Mouse (Mus musculus): ENCODE data around the gene 9430097D07Rik. TPM values are rescaled to one million over a fixed set of nuclear protein-coding genes. Genes with fewer than 3 reads are reported as not detected.

The 9430097D07Rik gene
- polyA plus RNA-seq, 1 experiment from 2014 or later: 0.11 TPM

GRCm38 (mm10) chr2:32547964-32548739 is 27.3 kb downstream of the 9430097D07Rik start:
- peaks cover 74% of the 10 kb centered on the region for H3K36me3 ChIP-seq (replicated peaks)
- no peak for DNase-seq (ENCODE audit: low spot score)
- H3K4me1 ChIP-seq: peaks cover 46% of the 10 kb centered on the region
- H3K9me3 ChIP-seq: no peaks in the 10 kb centered on the region
- H3K4me3 ChIP-seq: no peak overlapping the region
- WGBS: 94% methylated on average over 7 of the region's 7 CpGs
- H3K27me3 ChIP-seq (replicated peaks; ENCODE audit: low read depth, poor library complexity, severe bottlenecking): no peaks in the 10 kb centered on the region
- H3K27ac ChIP-seq (replicated peaks): no peak overlapping the region

GRCm38 (mm10) chr2:32547380-32547779 is 28.1 kb downstream of the 9430097D07Rik start:
- no peak for DNase-seq (ENCODE audit: low spot score)
- Histone ChIP-seq H3K27ac (replicated peaks) (no peak overlapping the region), H3K9me3 (no peaks in the 10 kb centered on the region), H3K4me3 (no peak overlapping the region), H3K27me3 (replicated peaks; ENCODE audit: low read depth, poor library complexity, severe bottlenecking) (no peaks in the 10 kb centered on the region), H3K4me1 (peaks cover 48% of the 10 kb centered on the region), H3K36me3 (replicated peaks) (peaks cover 77% of the 10 kb centered on the region)
- 85% methylated on average over 5 of the region's 5 CpGs for WGBS

- 86% methylated on average over 1 of the region's 1 CpGs for WGBS
- Histone ChIP-seq H3K9me3 (no peaks in the 10 kb centered on the region), H3K27ac (replicated peaks) (no peak overlapping the region), H3K27me3 (replicated peaks; ENCODE audit: low read depth, poor library complexity, severe bottlenecking) (no peaks in the 10 kb centered on the region), H3K36me3 (replicated peaks) (peaks cover 77% of the 10 kb centered on the region), H3K4me3 (no peak overlapping the region), H3K4me1 (peaks cover 50% of the 10 kb centered on the region)
- no peak for DNase-seq (ENCODE audit: low spot score)
Measured at GRCm38 (mm10) chr2:32546951-32547350, 28.5 kb downstream of the 9430097D07Rik start.

GRCm38 (mm10) chr2:32543031-32543449 is 32.4 kb downstream of the 9430097D07Rik start:
- Histone ChIP-seq H3K4me3 (no peak overlapping the region), H3K27ac (replicated peaks) (no peak overlapping the region), H3K36me3 (replicated peaks) (peaks cover 51% of the 10 kb centered on the region), H3K9me3 (no peaks in the 10 kb centered on the region), H3K27me3 (replicated peaks; ENCODE audit: low read depth, poor library complexity, severe bottlenecking) (no peaks in the 10 kb centered on the region), H3K4me1 (peaks cover 45% of the 10 kb centered on the region)
- DNase-seq (ENCODE audit: low spot score): no peak
- 96% methylated on average over 3 of the region's 3 CpGs for WGBS

GRCm38 (mm10) chr2:32541986-32542573 is 33.4 kb downstream of the 9430097D07Rik start:
- H3K27ac ChIP-seq (replicated peaks): no peak overlapping the region
- H3K36me3 ChIP-seq (replicated peaks): peaks cover 41% of the 10 kb centered on the region
- WGBS: 92% methylated on average over 4 of the region's 4 CpGs
- no peak overlapping the region for H3K4me3 ChIP-seq
- H3K4me1 ChIP-seq: peaks cover 46% of the 10 kb centered on the region
- no peak for DNase-seq (ENCODE audit: low spot score)
- H3K9me3 ChIP-seq: no peaks in the 10 kb centered on the region
- no peaks in the 10 kb centered on the region for H3K27me3 ChIP-seq (replicated peaks; ENCODE audit: low read depth, poor library complexity, severe bottlenecking)

GRCm38 (mm10) chr2:32541333-32541908 is 34.1 kb downstream of the 9430097D07Rik start:
- Histone ChIP-seq H3K27me3 (replicated peaks; ENCODE audit: low read depth, poor library complexity, severe bottlenecking) (no peaks in the 10 kb centered on the region), H3K9me3 (no peaks in the 10 kb centered on the region), H3K4me3 (no peak overlapping the region), H3K36me3 (replicated peaks) (peaks cover 35% of the 10 kb centered on the region), H3K4me1 (peaks cover 50% of the 10 kb centered on the region), H3K27ac (replicated peaks) (no peak overlapping the region)
- WGBS: 92% methylated on average over 2 of the region's 2 CpGs
- DNase-seq (ENCODE audit: low spot score): no peak

GRCm38 (mm10) chr2:32539452-32539981 is 36.0 kb downstream of the 9430097D07Rik start:
- H3K4me1 ChIP-seq: peaks cover 65% of the 10 kb centered on the region
- no peaks in the 10 kb centered on the region for H3K27me3 ChIP-seq (replicated peaks; ENCODE audit: low read depth, poor library complexity, severe bottlenecking)
- WGBS: 77% methylated on average over 14 of the region's 14 CpGs
- DNase-seq (ENCODE audit: low spot score): no peak
- peak overlapping the region; percentile 52 for H3K27ac ChIP-seq (replicated peaks)
- H3K4me3 ChIP-seq: peak overlapping the region; percentile 80
- peaks cover 19% of the 10 kb centered on the region for H3K36me3 ChIP-seq (replicated peaks)
- H3K9me3 ChIP-seq: no peaks in the 10 kb centered on the region

- H3K9me3 ChIP-seq: no peaks in the 10 kb centered on the region
- no peak overlapping the region for H3K27ac ChIP-seq (replicated peaks)
- H3K36me3 ChIP-seq (replicated peaks): peaks cover 10% of the 10 kb centered on the region
- no peak for DNase-seq (ENCODE audit: low spot score)
- H3K4me1 ChIP-seq: peaks cover 75% of the 10 kb centered on the region
- 73% methylated on average over 4 of the region's 4 CpGs for WGBS
- H3K27me3 ChIP-seq (replicated peaks; ENCODE audit: low read depth, poor library complexity, severe bottlenecking): no peaks in the 10 kb centered on the region
- H3K4me3 ChIP-seq: peak overlapping the region; percentile 80
Measured at GRCm38 (mm10) chr2:32538461-32538860, 37.0 kb downstream of the 9430097D07Rik start.

- Histone ChIP-seq H3K36me3 (replicated peaks) (peaks cover 5% of the 10 kb centered on the region), H3K4me3 (peak overlapping the region; percentile 80), H3K27ac (replicated peaks) (peak overlapping the region; percentile 96), H3K27me3 (replicated peaks; ENCODE audit: low read depth, poor library complexity, severe bottlenecking) (no peaks in the 10 kb centered on the region), H3K4me1 (peaks cover 81% of the 10 kb centered on the region), H3K9me3 (no peaks in the 10 kb centered on the region)
- no peak for DNase-seq (ENCODE audit: low spot score)
- 80% methylated on average over 5 of the region's 5 CpGs for WGBS
Measured at GRCm38 (mm10) chr2:32537941-32538340, 37.5 kb downstream of the 9430097D07Rik start.

GRCm38 (mm10) chr2:32537360-32537905 is 38.1 kb downstream of the 9430097D07Rik start:
- peak overlapping the region; percentile 96 for H3K27ac ChIP-seq (replicated peaks)
- 0 out of 2 replicates have a peak, but pooled peaks cover 4% of the 10 kb centered on the region for H3K36me3 ChIP-seq (replicated peaks)
- H3K4me3 ChIP-seq: peak overlapping the region; percentile 80
- H3K4me1 ChIP-seq: peaks cover 81% of the 10 kb centered on the region
- H3K27me3 ChIP-seq (replicated peaks; ENCODE audit: low read depth, poor library complexity, severe bottlenecking): no peaks in the 10 kb centered on the region
- H3K9me3 ChIP-seq: no peaks in the 10 kb centered on the region
- WGBS: 8% methylated on average over 9 of the region's 9 CpGs
- DNase-seq (ENCODE audit: low spot score): no peak

- Histone ChIP-seq H3K36me3 (replicated peaks) (0 out of 2 replicates have a peak, but pooled peaks cover 4% of the 10 kb centered on the region), H3K4me1 (peaks cover 79% of the 10 kb centered on the region), H3K4me3 (peak overlapping the region; percentile 80), H3K27ac (replicated peaks) (peak overlapping the region; percentile 96), H3K27me3 (replicated peaks; ENCODE audit: low read depth, poor library complexity, severe bottlenecking) (no peaks in the 10 kb centered on the region), H3K9me3 (no peaks in the 10 kb centered on the region)
- 2% methylated on average over 11 of the region's 11 CpGs for WGBS
- DNase-seq (ENCODE audit: low spot score): peak; percentile 53
Measured at GRCm38 (mm10) chr2:32536634-32537359, 38.7 kb downstream of the 9430097D07Rik start.

Measured in embryonic facial prominence, embryonic 10.5 days (tissue).